Mouse (Mus musculus): Measurements from ENCODE around the gene Krt19.

- no peak for TF ChIP-seq CTCF (IDR thresholded peaks at IDR 0.05; ENCODE audit: borderline replicate concordance, control insufficient read depth, extremely low read depth, insufficient read depth, low read length, poor library complexity)
- no peak for TF ChIP-seq POLR2A (IDR thresholded peaks at IDR 0.05; ENCODE audit: control insufficient read depth, extremely low read depth, insufficient read depth, low read length, poor library complexity)
These were observed 11.9 kb downstream of the Krt19 start for GRCm38 (mm10) chr11:100136559-100136958.

All from thymus, adult 2 months (tissue).